Mouse (Mus musculus) monocyte, adult 59 days (primary cell): ENCODE data around the gene Gm5916. TPM values are rescaled to one million over a fixed set of nuclear protein-coding genes. Genes with fewer than 3 reads are reported as not detected.

Source experiments
- total RNA-seq, 2 experiments: library from RNA; stranded (reverse); gene quantifications; one replicate each; pipeline ENCODE4 v1.2.4; 2023

The Gm5916 gene
- not detected for total RNA-seq

GRCm38 (mm10) chr9:36128679-36129078 is at the start of gene Gm5916:
TSS of gene Gm5916 (minus strand) at chr9:36128779.

Other genes starting within 250 kb of the Gm5916 start
- gene 9230113P08Rik, start 220.4 kb downstream of the Gm5916 start, total RNA-seq, result not detected